Mouse (Mus musculus): Measurements from ENCODE around the gene Ear1. TPM values are rescaled to one million over a fixed set of nuclear protein-coding genes. Genes with fewer than 3 reads are reported as not detected.
"Not testable (repeated sequence)": the region's sequence is repeated elsewhere in the genome, so short reads cannot be mapped to it uniquely, and the experiment has no call there.

Ear1 gene
- total RNA-seq, 2 experiments from 2014 or later, result not detected

DNA sequence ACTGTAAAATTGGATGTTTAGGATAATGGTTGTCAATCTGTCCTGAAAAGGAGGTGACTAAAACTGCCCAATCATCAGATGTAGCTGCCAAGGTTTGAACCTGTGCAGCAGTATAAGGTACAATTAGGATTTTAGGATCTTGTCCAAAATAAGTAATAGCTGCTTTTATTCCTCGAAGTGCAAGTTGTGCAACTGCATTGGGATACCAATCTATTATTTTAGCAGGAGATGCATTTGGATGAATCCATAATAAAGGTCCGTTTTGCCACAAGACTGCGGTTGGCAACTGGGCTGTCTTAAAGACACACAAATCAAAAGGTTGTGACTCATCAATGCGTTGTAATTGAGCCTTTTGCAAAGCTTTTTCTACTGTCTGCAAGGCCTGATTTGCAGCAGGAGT lies 67.2 kb downstream of the Ear1 start:
- DNase-seq; intact Hi-C loops (cut with DNase I; ENCODE audit: low total_unique reads): not testable (repeated sequence)

DNA sequence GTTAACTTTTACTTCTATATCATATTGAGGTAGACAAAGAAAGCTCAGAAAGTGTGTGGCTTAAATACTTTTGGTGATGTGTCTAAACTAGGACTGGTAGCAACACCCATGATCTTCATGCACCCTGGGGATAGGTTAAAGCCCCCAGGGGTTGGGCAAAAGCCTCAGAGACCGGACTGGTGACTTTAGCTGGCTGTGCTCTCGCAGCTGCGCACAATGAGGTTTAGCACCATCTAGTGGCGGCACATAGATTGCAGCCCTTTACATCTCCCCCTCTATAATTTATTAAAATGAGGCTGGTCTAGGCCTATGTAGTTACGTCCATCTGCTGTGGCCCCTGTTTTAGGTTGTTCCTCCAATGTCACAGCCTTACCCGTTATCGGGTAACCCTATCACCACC lies 70.9 kb downstream of the Ear1 start:
- DNase-seq; intact Hi-C loops (cut with DNase I; ENCODE audit: low total_unique reads): not testable (repeated sequence)

DNA sequence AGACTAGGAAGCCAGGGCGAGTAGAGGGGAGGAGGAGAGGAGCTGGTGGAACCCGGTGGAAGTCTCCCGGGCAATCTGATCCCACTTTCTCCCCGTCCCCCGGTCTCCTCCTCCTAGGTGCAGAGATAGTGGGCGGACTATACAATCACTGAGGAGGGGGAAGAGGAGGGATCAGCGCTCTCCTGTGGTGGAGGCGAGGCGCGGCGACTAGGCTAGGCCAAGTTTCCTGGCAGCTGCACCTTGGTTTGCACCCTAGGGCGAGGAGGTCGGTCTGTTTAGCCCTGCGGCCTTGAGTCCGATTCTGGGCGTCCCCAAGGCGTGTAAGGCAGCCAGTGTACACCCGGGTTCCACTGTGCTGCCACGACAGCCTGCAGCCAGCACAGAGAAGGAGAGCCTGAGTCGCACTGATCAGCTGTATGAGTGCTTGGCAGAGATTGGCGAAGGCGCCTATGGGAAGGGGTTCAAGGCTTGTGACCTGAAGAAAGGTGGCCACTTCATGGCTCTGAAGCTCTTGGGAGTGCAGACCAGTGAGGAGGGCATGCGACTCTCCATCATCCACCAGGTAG lies 78.3 kb downstream of the Ear1 start:
- intact Hi-C loops (cut with DNase I; ENCODE audit: low total_unique reads); DNase-seq: not testable (repeated sequence)

DNA sequence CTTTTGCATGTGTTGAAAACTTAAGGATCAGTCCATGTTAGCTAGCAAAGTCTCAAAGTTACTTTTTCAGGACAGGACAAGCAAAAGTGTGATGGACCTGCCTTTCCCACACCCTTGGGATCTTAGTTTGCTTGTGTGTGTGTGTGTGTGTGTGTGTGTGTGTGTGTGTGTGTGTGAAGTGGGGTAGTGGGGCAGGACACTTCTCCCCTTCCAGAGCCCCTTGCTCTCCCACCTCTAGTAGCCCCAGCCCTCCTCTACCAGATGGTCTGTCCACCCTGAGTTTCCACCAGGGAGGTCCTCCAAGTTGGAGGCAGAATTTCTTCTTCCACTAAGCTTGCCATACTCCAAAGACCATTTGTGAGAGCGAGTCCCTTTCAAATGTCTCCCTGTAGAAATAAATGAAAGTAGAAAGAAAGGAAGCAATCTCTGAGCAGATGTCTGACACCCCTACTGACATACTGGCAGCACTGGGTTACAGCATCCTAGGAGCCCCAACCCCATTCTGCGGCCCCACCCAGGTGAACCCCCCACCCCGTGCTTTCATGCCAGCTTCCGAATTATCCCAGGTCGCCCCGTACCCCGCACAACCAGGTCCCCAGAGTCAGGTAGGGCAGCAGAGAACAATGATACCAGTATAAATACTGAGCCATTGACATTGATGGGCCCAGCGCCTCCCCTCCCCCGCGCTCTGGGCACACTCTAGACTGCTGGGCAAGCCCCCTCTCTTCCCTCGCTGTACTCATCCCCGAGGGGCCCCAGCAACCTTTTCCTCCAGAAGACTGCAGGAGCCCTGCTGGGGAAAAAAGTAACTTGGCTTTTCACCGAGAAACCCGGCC lies 79.0 kb downstream of the Ear1 start:
- DNase-seq, result no peak
- intact Hi-C loops (cut with DNase I; ENCODE audit: low total_unique reads), result no loop called here

DNA sequence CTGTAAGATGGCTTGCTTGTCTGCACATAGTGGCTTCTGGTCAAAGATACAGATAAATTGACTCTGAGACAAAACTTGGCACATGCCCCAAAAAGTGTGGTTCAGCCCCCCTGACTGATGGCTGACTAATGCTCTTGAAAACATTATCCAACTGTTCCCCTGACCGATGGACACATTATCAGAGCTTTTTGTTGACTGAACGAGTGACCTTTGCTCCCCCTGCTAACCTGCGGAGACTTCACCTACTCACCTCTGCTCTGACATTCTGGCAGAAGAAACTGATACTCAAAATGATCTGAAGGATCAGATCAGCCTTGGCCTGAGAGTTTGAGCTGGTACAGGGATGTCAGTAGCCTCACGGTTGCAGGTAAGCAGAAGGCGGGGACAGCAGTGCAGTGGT lies 81.5 kb downstream of the Ear1 start:
- intact Hi-C loops (cut with DNase I; ENCODE audit: low total_unique reads), result not testable (repeated sequence)

GRCm38 (mm10) chr14:43784645-43785044 lies 90.7 kb downstream of the Ear1 start, which contains the start of gene Gm8180:
Gm8180 (minus strand) TSS chr14:43784745.
- intact Hi-C loops (cut with DNase I; ENCODE audit: low total_unique reads); DNase-seq: not testable (repeated sequence)

More for the DNA sequence above, 81.5 kb downstream of the Ear1 start:
- DNase-seq, result not testable (repeated sequence)

Other genes with a start within 250 kb of the Ear1 start
- gene Gm8165, start 198.3 kb downstream of the Ear1 start, total RNA-seq (2021), result not detected
- gene Gm7324, start 177.7 kb downstream of the Ear1 start, total RNA-seq (2021), result under 1 TPM; 0.24 to 0.25 TPM
- not detected for gene Gm16506, start 148.0 kb downstream of the Ear1 start, total RNA-seq (2021)
- gene Gm6526, start 127.7 kb downstream of the Ear1 start, total RNA-seq (2021), result not detected
- not detected for gene Gm8180, start 90.8 kb downstream of the Ear1 start, total RNA-seq (2021)
- gene Ear10, start 48.0 kb upstream of the Ear1 start, total RNA-seq (2021), result not detected
- gene Gm8113, start 49.9 kb upstream of the Ear1 start, total RNA-seq (2021), result under 1 TPM; 0.12 to 0.18 TPM
- not detected for gene Ang5, start 81.6 kb upstream of the Ear1 start, total RNA-seq (2021)
- gene Ang6, start 126.8 kb upstream of the Ear1 start, total RNA-seq (2021), result not detected
- under 1 TPM; 0.72 to 1.00 TPM for gene Ear2, start 227.1 kb upstream of the Ear1 start, total RNA-seq (2021)
- gene Gm3327, start 248.3 kb upstream of the Ear1 start, total RNA-seq (2021), result not detected

Data from gastrocnemius, postnatal 14 days (tissue).